Mouse (Mus musculus) olfactory bulb, adult 2 months (tissue): ENCODE data around the gene Sult6b1.

Experiments
- CTCF ChIP-seq: fragments of 200-500 bp; IDR thresholded peaks from 2 replicates; pipeline ENCODE4 v1.5.1; 2012; ENCODE audit warnings: low read depth, mild to moderate bottlenecking, low read length, moderate library complexity; ENCODE audit not compliant: insufficient read depth
- POLR2A ChIP-seq: fragments of 200-500 bp; IDR thresholded peaks from 2 replicates; pipeline ENCODE4 v1.6.1; 2012; ENCODE audit warnings: mild to moderate bottlenecking, low read depth, low read length, moderate library complexity; ENCODE audit not compliant: insufficient read depth

- TF ChIP-seq CTCF (no peak), POLR2A (no peak)
Measured at GRCm38 (mm10) chr17:78917696-78918095, 10.9 kb upstream of the Sult6b1 start.
